Mouse (Mus musculus): Measurements from ENCODE around the gene Lingo3. TPM values are rescaled to one million over a fixed set of nuclear protein-coding genes. Genes with fewer than 3 reads are reported as not detected.

The Lingo3 gene
- total and polyA plus RNA-seq, 3 experiments = not detected

DNA sequence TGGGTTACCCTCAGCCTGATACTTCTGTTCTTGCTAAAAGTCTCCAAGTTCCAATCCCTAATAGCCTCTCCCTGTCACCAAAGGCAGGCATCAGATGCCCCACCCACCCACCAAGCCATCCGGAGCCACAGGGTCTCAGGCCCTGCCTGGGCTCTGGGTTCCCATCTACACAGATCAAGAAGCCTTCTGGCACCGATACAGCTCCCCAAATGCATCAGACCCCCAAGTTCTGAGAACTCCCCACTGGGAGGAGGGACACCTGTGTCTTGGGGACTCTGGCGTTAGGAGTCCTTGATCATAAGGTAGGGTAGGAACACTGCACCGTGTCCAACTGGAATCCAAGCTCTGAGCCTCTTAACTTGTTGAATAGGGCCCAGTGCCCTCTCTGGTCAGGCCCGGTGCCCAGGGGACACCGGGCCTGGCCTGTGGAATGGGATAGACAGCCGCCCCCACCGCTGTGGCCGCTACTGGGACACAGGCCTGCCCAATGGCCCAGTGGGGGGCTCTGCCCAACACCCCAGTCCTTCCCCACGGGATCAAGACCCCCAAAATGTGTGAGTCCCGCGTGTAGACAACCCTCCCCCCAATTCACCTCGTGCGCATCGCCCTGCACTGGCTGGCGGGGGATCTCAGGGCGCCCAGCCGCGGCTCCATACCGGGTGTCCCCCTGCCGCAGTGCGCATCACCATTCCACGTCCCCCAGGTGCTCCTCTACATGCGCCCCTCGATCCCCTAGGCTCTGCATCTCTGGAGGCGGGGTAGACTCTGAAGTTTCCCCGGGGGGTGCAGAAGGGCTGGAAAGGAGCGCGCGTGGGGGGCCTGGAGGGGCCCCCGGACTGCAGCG, 530 bp downstream of the Lingo3 start:
- no peak overlapping the region for H3K9ac ChIP-seq (ENCODE audit: control insufficient read depth, low read depth, low read length, poor library complexity, severe bottlenecking)
- no peak for TF ChIP-seq NELFE (IDR thresholded peaks at IDR 0.05; ENCODE audit: low read depth, low read length)
- TF ChIP-seq TAL1 (IDR thresholded peaks at IDR 0.05; ENCODE audit: low read length) = no peak
- no peaks in the 10 kb centered on the region for H3K36me3 ChIP-seq (ENCODE audit: control insufficient read depth in 1 of 2, insufficient read depth in 2 of 2, low read length in 2 of 2)
- no peaks in the 10 kb centered on the region for H3K9me3 ChIP-seq (replicated peaks; ENCODE audit: insufficient read depth, low read length)
- H3K27me3 ChIP-seq (ENCODE audit: control insufficient read depth in 1 of 2, insufficient read depth in 2 of 2, low read length in 2 of 2) = no peaks in the 10 kb centered on the region; a peak in 1 of 4 replicates
- no peak overlapping the region for H3K4me3 ChIP-seq (ENCODE audit: control insufficient read depth in 1 of 2, insufficient read depth in 1 of 2, low read depth in 2 of 2, low read length in 2 of 2)
- H3K79me2 ChIP-seq (ENCODE audit: control insufficient read depth, insufficient read depth, low read length, poor library complexity) = no peaks in the 10 kb centered on the region
- no peak overlapping the region for H3K27ac ChIP-seq (ENCODE audit: control insufficient read depth, low read depth, low read length)
- DNase-seq (ENCODE audit: low read depth, low spot score) = no peak
- H3K4me1 ChIP-seq (ENCODE audit: control insufficient read depth in 1 of 2, insufficient read depth in 2 of 2, low read length in 2 of 2) = peaks cover 0 to 2% of the 10 kb centered on the region in 2 experiments; a peak in 1 of 4 replicates

GRCm38 (mm10) chr10:80842334-80842733, 1.5 kb downstream of the Lingo3 start:
- Histone ChIP-seq H3K9me3 (replicated peaks; ENCODE audit: insufficient read depth, low read length) (no peaks in the 10 kb centered on the region), H3K79me2 (ENCODE audit: control insufficient read depth, insufficient read depth, low read length, poor library complexity) (no peaks in the 10 kb centered on the region), H3K27me3 (ENCODE audit: control insufficient read depth in 1 of 2, insufficient read depth in 2 of 2, low read length in 2 of 2) (no peaks in the 10 kb centered on the region; a peak in 1 of 4 replicates), H3K4me1 (ENCODE audit: control insufficient read depth in 1 of 2, insufficient read depth in 2 of 2, low read length in 2 of 2) (no peaks in the 10 kb centered on the region), H3K27ac (ENCODE audit: control insufficient read depth, low read depth, low read length) (no peak overlapping the region), H3K36me3 (ENCODE audit: control insufficient read depth in 1 of 2, insufficient read depth in 2 of 2, low read length in 2 of 2) (no peaks in the 10 kb centered on the region), H3K9ac (ENCODE audit: control insufficient read depth, low read depth, low read length, poor library complexity, severe bottlenecking) (no peak overlapping the region), H3K4me3 (ENCODE audit: control insufficient read depth in 1 of 2, insufficient read depth in 1 of 2, low read depth in 2 of 2, low read length in 2 of 2) (no peak overlapping the region)
- no peak for TF ChIP-seq EP300 (IDR thresholded peaks at IDR 0.05; ENCODE audit: low read depth in 1 of 2, low read length in 2 of 2)
- no peak for TF ChIP-seq MAZ (IDR thresholded peaks at IDR 0.05; ENCODE audit: low read depth, low read length)
- TF ChIP-seq MYB (IDR thresholded peaks at IDR 0.05; ENCODE audit: low read depth, low read length) = no peak
- TF ChIP-seq ZNF384 (IDR thresholded peaks at IDR 0.05; ENCODE audit: low read depth, low read length) = no peak
- TF ChIP-seq TCF12 (IDR thresholded peaks at IDR 0.05; ENCODE audit: low read depth, low read length) = no peak
- TF ChIP-seq GABPA (IDR thresholded peaks at IDR 0.05; ENCODE audit: low read depth, low read length) = no peak
- no peak for TF ChIP-seq ETS1 (IDR thresholded peaks at IDR 0.05; ENCODE audit: low read depth, low read length)
- no peak for TF ChIP-seq USF2 (IDR thresholded peaks at IDR 0.05; ENCODE audit: borderline replicate concordance in 1 of 2, insufficient read depth in 1 of 2, low read depth in 1 of 2, low read length in 2 of 2)
- no peak for TF ChIP-seq NELFE (IDR thresholded peaks at IDR 0.05; ENCODE audit: low read depth, low read length)
- TF ChIP-seq MXI1 (IDR thresholded peaks at IDR 0.05; ENCODE audit: low read depth, low read length) = no peak
- no peak for TF ChIP-seq POLR2AphosphoS2 (IDR thresholded peaks at IDR 0.05; ENCODE audit: low read length)
- no peak for TF ChIP-seq CHD1 (IDR thresholded peaks at IDR 0.05; ENCODE audit: low read depth, low read length)
- DNase-seq (ENCODE audit: low read depth, low spot score) = no peak

- Histone ChIP-seq H3K9me3 (replicated peaks; ENCODE audit: insufficient read depth, low read length) (no peaks in the 10 kb centered on the region), H3K4me1 (ENCODE audit: control insufficient read depth in 1 of 2, insufficient read depth in 2 of 2, low read length in 2 of 2) (no peaks in the 10 kb centered on the region), H3K79me2 (ENCODE audit: control insufficient read depth, insufficient read depth, low read length, poor library complexity) (no peaks in the 10 kb centered on the region), H3K27me3 (ENCODE audit: control insufficient read depth in 1 of 2, insufficient read depth in 2 of 2, low read length in 2 of 2) (no peaks in the 10 kb centered on the region; a peak in 1 of 4 replicates), H3K27ac (ENCODE audit: control insufficient read depth, low read depth, low read length) (no peak overlapping the region), H3K4me3 (ENCODE audit: control insufficient read depth in 1 of 2, insufficient read depth in 1 of 2, low read depth in 2 of 2, low read length in 2 of 2) (no peak overlapping the region), H3K36me3 (ENCODE audit: control insufficient read depth in 1 of 2, insufficient read depth in 2 of 2, low read length in 2 of 2) (no peaks in the 10 kb centered on the region), H3K9ac (ENCODE audit: control insufficient read depth, low read depth, low read length, poor library complexity, severe bottlenecking) (no peak overlapping the region)
- TF ChIP-seq NRF1 (IDR thresholded peaks at IDR 0.05; ENCODE audit: insufficient read depth, low read depth, low read length, poor library complexity, severe bottlenecking) (no peak), TBP (IDR thresholded peaks at IDR 0.05; ENCODE audit: low read depth, low read length) (no peak)
- DNase-seq (ENCODE audit: low read depth, low spot score) = no peak
Observed at GRCm38 (mm10) chr10:80841685-80842084, 2.2 kb downstream of the Lingo3 start.

Data from MEL (cell line).